Mouse (Mus musculus): ENCODE data around the gene Stxbp5. TPM values are rescaled to one million over a fixed set of nuclear protein-coding genes. Genes with fewer than 3 reads are reported as not detected.
"Not testable (repeated sequence)": the region's sequence is repeated elsewhere in the genome, so short reads cannot be mapped to it uniquely, and the experiment has no call there.

The Stxbp5 gene
- polyA plus RNA-seq, 1 experiment from 2014 or later, result 7.4 TPM

- H3K36me3 ChIP-seq (ENCODE audit: control insufficient read depth, insufficient read depth, low read length), result peaks cover 2% of the 10 kb centered on the region; the same call in 1 of the 2 replicates
- no peaks in the 10 kb centered on the region for H3K27me3 ChIP-seq (replicated peaks; ENCODE audit: control insufficient read depth, insufficient read depth, low read length)
- no peak overlapping the region for H3K9ac ChIP-seq (ENCODE audit: low read depth, low read length)
- H3K4me2 ChIP-seq, result peak overlapping the region; percentile 99
- DNase-seq (ENCODE audit: low spot score) (no peak), ATAC-seq (replicated peaks; ENCODE audit: low FRiP score) (no peak)
- H3K27ac ChIP-seq (ENCODE audit: low read depth, low read length), result no peak overlapping the region
- 7% methylated on average over 7 of the region's 7 CpGs for WGBS
- H3K9me3 ChIP-seq (ENCODE audit: control insufficient read depth, low read length), result no peaks in the 10 kb centered on the region
- H3K4me1 ChIP-seq (replicated peaks; ENCODE audit: control insufficient read depth, insufficient read depth, low read length), result peaks cover 10% of the 10 kb centered on the region
- H3K4me3 ChIP-seq (ENCODE audit: low read depth, low read length), result peak overlapping the region; percentile 96
Measured at GRCm38 (mm10) chr10:9899086-9899485, 1.8 kb downstream of the Stxbp5 start.

GRCm38 (mm10) chr10:9897852-9898251, 3.0 kb downstream of the Stxbp5 start:
- H3K4me2 ChIP-seq, result no peak overlapping the region
- H3K27me3 ChIP-seq (replicated peaks; ENCODE audit: control insufficient read depth, insufficient read depth, low read length), result no peaks in the 10 kb centered on the region
- no peak overlapping the region for H3K27ac ChIP-seq (ENCODE audit: low read depth, low read length)
- H3K4me1 ChIP-seq (replicated peaks; ENCODE audit: control insufficient read depth, insufficient read depth, low read length), result peaks cover 10% of the 10 kb centered on the region
- DNase-seq (ENCODE audit: low spot score), result no peak
- H3K36me3 ChIP-seq (ENCODE audit: control insufficient read depth, insufficient read depth, low read length), result peaks cover 2% of the 10 kb centered on the region; the same call in 1 of the 2 replicates
- no peak overlapping the region for H3K4me3 ChIP-seq (ENCODE audit: low read depth, low read length)
- no peaks in the 10 kb centered on the region for H3K9me3 ChIP-seq (ENCODE audit: control insufficient read depth, low read length)
- ATAC-seq (replicated peaks; ENCODE audit: low FRiP score), result no peak
- no peak overlapping the region for H3K9ac ChIP-seq (ENCODE audit: low read depth, low read length)
- 75% methylated on average over 5 of the region's 5 CpGs for WGBS

DNA sequence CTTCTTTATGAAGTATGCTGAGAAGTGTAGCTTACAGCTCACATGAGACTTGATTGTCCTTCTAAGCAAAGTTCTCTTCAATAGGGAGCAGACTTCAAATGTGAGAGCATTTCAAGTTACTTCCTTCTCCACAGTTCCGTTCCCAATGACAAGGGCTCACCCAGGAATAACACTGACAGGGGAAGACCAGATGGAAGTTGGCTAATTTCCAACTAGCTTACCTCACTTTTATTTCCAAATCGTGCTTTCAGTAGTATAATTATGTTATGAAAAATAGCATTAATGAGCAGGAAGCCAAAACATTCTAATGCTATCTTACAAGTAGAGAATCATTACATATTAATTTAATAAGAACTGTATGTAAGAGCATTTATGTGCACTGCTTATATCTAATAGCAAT, 7.3 kb downstream of the Stxbp5 start:
- H3K27me3 ChIP-seq (replicated peaks; ENCODE audit: control insufficient read depth, insufficient read depth, low read length), result no peaks in the 10 kb centered on the region
- H3K9ac ChIP-seq (ENCODE audit: low read depth, low read length), result no peak overlapping the region
- no peak overlapping the region for H3K27ac ChIP-seq (ENCODE audit: low read depth, low read length)
- no peaks in the 10 kb centered on the region for H3K9me3 ChIP-seq (ENCODE audit: control insufficient read depth, low read length)
- whole genome bisulfite sequencing, result 80% methylated on average over 2 of the region's 2 CpGs
- peaks cover 2% of the 10 kb centered on the region for H3K4me1 ChIP-seq (replicated peaks; ENCODE audit: control insufficient read depth, insufficient read depth, low read length)
- H3K4me2 ChIP-seq, result no peak overlapping the region
- no peak overlapping the region for H3K4me3 ChIP-seq (ENCODE audit: low read depth, low read length)
- H3K36me3 ChIP-seq (ENCODE audit: control insufficient read depth, insufficient read depth, low read length), result peaks cover 2% of the 10 kb centered on the region; the same call in 1 of the 2 replicates
- DNase-seq (ENCODE audit: low spot score) (no peak), ATAC-seq (replicated peaks; ENCODE audit: low FRiP score) (no peak)

- H3K9ac ChIP-seq (ENCODE audit: low read depth, low read length), result no peak overlapping the region
- no peaks in the 10 kb centered on the region for H3K4me1 ChIP-seq (replicated peaks; ENCODE audit: control insufficient read depth, insufficient read depth, low read length)
- H3K27ac ChIP-seq (ENCODE audit: low read depth, low read length), result no peak overlapping the region
- H3K36me3 ChIP-seq (ENCODE audit: control insufficient read depth, insufficient read depth, low read length), result 0 out of 2 replicates have a peak, but pooled peaks cover 5% of the 10 kb centered on the region
- no peak for DNase-seq (ENCODE audit: low spot score)
- H3K9me3 ChIP-seq (ENCODE audit: control insufficient read depth, low read length), result no peaks in the 10 kb centered on the region
- 78% methylated on average over 8 of the region's 8 CpGs for WGBS
- H3K4me3 ChIP-seq (ENCODE audit: low read depth, low read length), result no peak overlapping the region
- no peaks in the 10 kb centered on the region for H3K27me3 ChIP-seq (replicated peaks; ENCODE audit: control insufficient read depth, insufficient read depth, low read length)
- no peak for ATAC-seq (replicated peaks; ENCODE audit: low FRiP score)
- H3K4me2 ChIP-seq, result no peak overlapping the region
Measured at GRCm38 (mm10) chr10:9889651-9890050, 11.2 kb downstream of the Stxbp5 start.

GRCm38 (mm10) chr10:9888655-9889054, 12.2 kb downstream of the Stxbp5 start:
- WGBS, result 90% methylated on average over 4 of the region's 4 CpGs
- Histone ChIP-seq H3K27ac (ENCODE audit: low read depth, low read length) (no peak overlapping the region), H3K9me3 (ENCODE audit: control insufficient read depth, low read length) (no peaks in the 10 kb centered on the region), H3K4me3 (ENCODE audit: low read depth, low read length) (no peak overlapping the region), H3K4me1 (replicated peaks; ENCODE audit: control insufficient read depth, insufficient read depth, low read length) (no peaks in the 10 kb centered on the region), H3K9ac (ENCODE audit: low read depth, low read length) (no peak overlapping the region), H3K4me2 (no peak overlapping the region), H3K27me3 (replicated peaks; ENCODE audit: control insufficient read depth, insufficient read depth, low read length) (no peaks in the 10 kb centered on the region), H3K36me3 (ENCODE audit: control insufficient read depth, insufficient read depth, low read length) (0 out of 2 replicates have a peak, but pooled peaks cover 5% of the 10 kb centered on the region)
- ATAC-seq (replicated peaks; ENCODE audit: low FRiP score) (no peak), DNase-seq (ENCODE audit: low spot score) (no peak)

DNA sequence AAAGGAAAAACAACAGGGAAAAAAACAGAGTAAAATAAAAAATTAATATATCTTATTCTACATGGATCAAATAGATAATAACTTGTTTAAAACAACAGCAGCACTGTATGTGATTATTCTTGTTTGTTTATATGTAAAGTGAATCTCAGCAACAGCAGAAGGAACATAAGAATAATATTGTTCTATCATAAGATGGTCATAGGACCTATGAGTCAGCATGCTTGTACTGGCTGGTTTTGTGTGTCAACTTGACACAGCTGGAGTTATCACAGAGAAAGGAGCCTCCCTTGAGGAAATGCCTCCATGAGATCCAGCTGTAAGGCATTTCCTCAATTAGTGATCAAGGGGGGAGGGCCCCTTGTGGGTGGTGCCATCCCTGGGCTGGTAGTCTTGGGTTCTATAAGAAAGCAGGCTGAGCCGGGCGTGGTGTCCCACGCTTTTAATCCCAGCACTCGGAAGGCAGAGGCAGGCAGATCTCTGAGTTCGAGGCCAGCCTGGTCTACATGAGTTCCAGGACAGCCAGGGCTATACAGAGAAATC, 19.0 kb downstream of the Stxbp5 start:
- not testable (repeated sequence) for H3K9ac ChIP-seq (ENCODE audit: low read depth, low read length); H3K27me3 ChIP-seq (replicated peaks; ENCODE audit: control insufficient read depth, insufficient read depth, low read length); DNase-seq (ENCODE audit: low spot score); H3K4me1 ChIP-seq (replicated peaks; ENCODE audit: control insufficient read depth, insufficient read depth, low read length); H3K9me3 ChIP-seq (ENCODE audit: control insufficient read depth, low read length); H3K4me2 ChIP-seq; H3K4me3 ChIP-seq (ENCODE audit: low read depth, low read length); H3K36me3 ChIP-seq (ENCODE audit: control insufficient read depth, insufficient read depth, low read length); H3K27ac ChIP-seq (ENCODE audit: low read depth, low read length)
- ATAC-seq (replicated peaks; ENCODE audit: low FRiP score), result 0 out of 2 replicates have a peak, but pooled peaks have one; percentile 40
- WGBS, result 69% methylated on average over 5 of the region's 5 CpGs

- Histone ChIP-seq H3K27ac (ENCODE audit: low read depth, low read length) (no peak overlapping the region), H3K4me3 (ENCODE audit: low read depth, low read length) (no peak overlapping the region), H3K36me3 (ENCODE audit: control insufficient read depth, insufficient read depth, low read length) (no peaks in the 10 kb centered on the region), H3K4me1 (replicated peaks; ENCODE audit: control insufficient read depth, insufficient read depth, low read length) (no peaks in the 10 kb centered on the region; the same call in 1 of the 2 replicates), H3K9me3 (ENCODE audit: control insufficient read depth, low read length) (no peaks in the 10 kb centered on the region), H3K4me2 (no peak overlapping the region), H3K27me3 (replicated peaks; ENCODE audit: control insufficient read depth, insufficient read depth, low read length) (no peaks in the 10 kb centered on the region), H3K9ac (ENCODE audit: low read depth, low read length) (no peak overlapping the region)
- WGBS, result 51% methylated on average over 6 of the region's 6 CpGs
- ATAC-seq (replicated peaks; ENCODE audit: low FRiP score), result no peak; the same call in 1 of the 2 replicates
- DNase-seq (ENCODE audit: low spot score), result no peak
Measured at GRCm38 (mm10) chr10:9880070-9880728, 20.7 kb downstream of the Stxbp5 start.

DNA sequence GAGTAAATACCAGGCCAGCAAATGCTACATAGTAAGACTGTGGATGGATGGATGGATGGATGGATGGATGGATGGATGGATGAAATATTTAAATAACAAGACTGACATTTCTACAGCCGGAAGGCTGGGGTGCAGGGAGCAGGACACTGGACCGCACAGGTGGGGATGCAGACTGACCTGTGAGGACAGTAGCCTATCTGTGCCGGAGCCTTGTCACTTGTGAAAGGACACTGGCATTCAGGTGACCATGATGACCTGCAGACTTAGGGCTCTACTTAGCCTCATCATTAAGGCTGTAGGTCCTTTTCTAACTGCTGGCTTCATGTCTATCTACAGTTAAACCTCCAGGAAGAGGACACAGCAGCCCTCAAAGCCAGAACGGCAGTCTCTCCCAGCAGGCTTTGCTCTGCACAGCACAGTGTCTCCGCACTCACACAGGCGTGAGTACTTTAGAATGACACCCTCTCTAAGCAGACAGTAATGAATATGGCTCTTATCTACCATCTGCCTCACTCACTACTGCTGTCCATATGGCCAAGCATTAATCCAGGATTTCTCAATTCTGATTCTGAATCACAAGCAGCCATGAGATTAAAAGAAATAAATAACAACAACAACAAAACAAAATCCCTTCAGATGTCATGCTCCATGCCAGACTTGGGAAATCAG, 21.9 kb downstream of the Stxbp5 start:
- no peak overlapping the region for H3K4me3 ChIP-seq (ENCODE audit: low read depth, low read length)
- ATAC-seq (replicated peaks; ENCODE audit: low FRiP score) (no peak), DNase-seq (ENCODE audit: low spot score) (no peak)
- H3K9me3 ChIP-seq (ENCODE audit: control insufficient read depth, low read length), result no peaks in the 10 kb centered on the region
- H3K36me3 ChIP-seq (ENCODE audit: control insufficient read depth, insufficient read depth, low read length), result no peaks in the 10 kb centered on the region
- H3K27me3 ChIP-seq (replicated peaks; ENCODE audit: control insufficient read depth, insufficient read depth, low read length), result no peaks in the 10 kb centered on the region
- H3K9ac ChIP-seq (ENCODE audit: low read depth, low read length), result no peak overlapping the region
- H3K27ac ChIP-seq (ENCODE audit: low read depth, low read length), result no peak overlapping the region
- no peak overlapping the region for H3K4me2 ChIP-seq
- WGBS, result 82% methylated on average over 6 of the region's 6 CpGs
- H3K4me1 ChIP-seq (replicated peaks; ENCODE audit: control insufficient read depth, insufficient read depth, low read length), result no peaks in the 10 kb centered on the region; the same call in 1 of the 2 replicates
